Mouse (Mus musculus) small intestine, adult 2 months (tissue): ENCODE measurements at regions not wholly inside any gene's neighbourhood (a gene's known extent, or its start where the extent isn't known, plus 50 kb on each side); places are given as distances from the start of the nearest gene placed in this dataset.

Experiments
- H3K27ac ChIP-seq: fragments of 200-500 bp; 2 replicates; pipeline ENCODE4 v1.5.1; 2012; ENCODE audit warnings: low read depth, low read length, control low read depth, inconsistent platforms; ENCODE audit not compliant: insufficient read depth
- H3K27me3 ChIP-seq: fragments of 200-500 bp; 2 replicates; pipeline ENCODE4 v1.6.1; 2012; ENCODE audit warnings: mild to moderate bottlenecking, moderate library complexity, low read length, inconsistent platforms; ENCODE audit not compliant: control insufficient read depth, insufficient read depth
- H3K36me3 ChIP-seq: fragments of 200-500 bp; 2 replicates; pipeline ENCODE4 v1.6.1; 2012; ENCODE audit warnings: mild to moderate bottlenecking, low read length, control low read depth, inconsistent platforms; ENCODE audit not compliant: control insufficient read depth, insufficient read depth
- H3K4me1 ChIP-seq: fragments of 200-500 bp; 2 replicates; pipeline ENCODE4 v1.6.1; 2012; ENCODE audit warnings: low read length, inconsistent platforms, mixed read lengths; ENCODE audit not compliant: control insufficient read depth, insufficient read depth, insufficient read length
- H3K4me3 ChIP-seq: fragments of 200-500 bp; 2 replicates; pipeline ENCODE4 v1.5.1; 2012; ENCODE audit warnings: low read depth, mild to moderate bottlenecking, control low read depth, inconsistent platforms, low read length, moderate library complexity
- CTCF ChIP-seq: fragments of 200-500 bp; IDR thresholded peaks from 2 replicates; pipeline ENCODE4 v1.5.1; 2012; ENCODE audit warnings: low read depth, mild to moderate bottlenecking, control low read depth, inconsistent platforms, low read length, moderate library complexity, mixed read lengths; ENCODE audit not compliant: insufficient replicate concordance, insufficient read length; ENCODE audit errors: extremely low read depth
- POLR2A ChIP-seq: fragments of 200-500 bp; IDR thresholded peaks from 2 replicates; pipeline ENCODE4 v1.6.1; 2012; ENCODE audit warnings: low read depth, mild to moderate bottlenecking, control low read depth, inconsistent platforms, low read length, moderate library complexity
- WGBS: fragments of 180-500 bp; shearing (Covaris S2); methylation state at CpG from one replicate; pipeline ENCODE4 v1.1.7; 2018; 5-methylcytosine and 5-hydroxymethylcytosine counted together

DNA sequence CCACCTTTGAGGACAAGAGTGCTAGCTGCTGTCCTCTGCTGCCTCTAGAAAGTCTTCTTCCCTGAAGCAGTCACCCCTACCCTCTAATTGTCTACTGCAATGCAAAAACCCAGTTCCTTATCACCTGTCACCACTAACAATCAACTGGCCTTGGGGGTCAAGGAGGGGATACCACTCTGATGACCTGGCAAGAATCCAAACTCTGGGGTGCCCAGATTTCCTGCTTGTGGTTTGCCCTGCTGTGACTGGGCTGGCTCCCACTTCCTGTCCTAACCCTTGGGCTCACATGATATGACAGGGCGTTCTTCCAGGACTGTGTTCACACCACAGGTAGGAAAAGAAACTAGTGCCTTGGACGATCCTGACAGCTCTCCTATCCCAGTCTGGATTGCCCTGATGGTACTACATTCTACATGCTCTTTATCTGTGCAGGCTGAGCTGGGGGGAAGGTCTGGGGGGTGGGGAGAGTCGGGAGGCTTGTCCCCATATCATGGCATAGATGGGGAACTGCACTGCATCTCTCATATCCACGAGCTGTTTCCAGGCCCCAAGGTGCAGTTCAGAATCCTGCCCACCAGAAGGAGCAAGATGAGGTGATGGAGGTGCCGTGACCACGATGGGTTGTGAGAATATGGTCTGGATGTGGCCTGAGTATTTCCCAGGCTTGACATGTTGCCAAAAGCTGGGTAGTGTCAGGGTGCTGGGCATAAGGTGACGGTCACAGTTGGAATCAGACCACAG lies 81.0 kb downstream of the Maf start:
- TF ChIP-seq CTCF, result no peak
- TF ChIP-seq POLR2A, result no peak
- Histone ChIP-seq H3K4me1 (peaks cover 11% of the 10 kb centered on the region; the same call in 1 of the 2 replicates), H3K4me3 (no peak overlapping the region), H3K36me3 (no peaks in the 10 kb centered on the region), H3K27ac (no peak overlapping the region), H3K27me3 (no peaks in the 10 kb centered on the region)
- WGBS, result 77% methylated on average over 7 of the region's 7 CpGs

DNA sequence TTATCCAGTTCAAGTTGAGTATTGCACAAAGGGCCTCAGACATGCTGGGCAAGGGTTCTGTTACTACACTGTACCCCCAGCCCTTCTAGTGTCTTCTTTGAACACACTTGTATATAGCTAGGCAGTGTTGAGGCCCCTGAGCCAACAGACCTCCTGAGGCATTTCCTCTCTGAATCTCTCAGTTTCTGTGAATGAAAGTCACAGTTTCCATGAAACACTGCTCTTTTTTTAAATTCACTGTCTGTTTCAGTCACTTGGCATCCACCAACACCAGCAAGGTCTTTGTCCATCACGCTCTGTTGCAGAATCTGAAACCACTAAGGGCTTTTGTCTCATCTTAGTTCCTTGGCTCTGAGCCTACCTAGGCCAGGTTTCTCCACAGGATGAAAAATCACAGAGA lies 82.5 kb downstream of the Maf start:
- H3K27ac ChIP-seq, result no peak overlapping the region
- no peaks in the 10 kb centered on the region for H3K27me3 ChIP-seq
- H3K36me3 ChIP-seq, result no peaks in the 10 kb centered on the region
- WGBS, result 91% methylated on average over 1 of the region's 1 CpGs
- peaks cover 8% of the 10 kb centered on the region; the same call in 1 of the 2 replicates for H3K4me1 ChIP-seq
- TF ChIP-seq CTCF (no peak), POLR2A (no peak)
- H3K4me3 ChIP-seq, result no peak overlapping the region

DNA sequence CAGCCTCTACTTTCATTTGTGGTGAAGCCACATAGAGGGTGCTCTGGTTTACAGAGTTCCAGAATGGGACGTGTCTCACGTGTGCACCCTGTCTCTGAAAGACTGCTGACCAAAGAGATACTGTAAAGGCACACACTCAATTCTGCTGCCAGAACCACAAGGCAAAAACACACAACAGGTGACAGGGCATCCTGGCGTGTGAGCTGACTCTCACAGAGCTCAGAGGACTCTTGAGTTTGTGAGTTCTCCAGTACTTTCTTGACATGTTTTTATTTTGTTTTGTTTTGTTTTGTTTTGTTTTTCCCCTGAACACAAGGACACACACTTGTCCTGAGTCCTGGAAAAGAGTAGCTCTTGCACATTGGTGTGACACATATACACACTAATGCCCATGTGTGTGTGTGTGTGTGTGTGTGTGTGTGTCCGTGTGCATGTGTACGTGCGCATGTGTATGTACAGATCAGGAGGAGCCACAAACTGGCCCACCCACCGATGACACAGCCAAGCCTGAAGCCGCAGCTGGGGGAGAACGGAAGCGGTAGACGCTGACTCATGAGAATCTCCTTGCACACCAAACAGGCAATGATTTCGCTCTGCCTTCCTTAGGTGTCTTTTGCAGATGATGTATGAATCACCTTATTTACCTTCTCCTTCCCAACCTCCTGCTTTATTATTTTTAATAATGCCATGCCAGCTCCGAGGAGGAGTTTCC lies 89.4 kb downstream of the Maf start:
- Histone ChIP-seq H3K27me3 (no peaks in the 10 kb centered on the region), H3K4me1 (no peaks in the 10 kb centered on the region), H3K27ac (no peak overlapping the region), H3K4me3 (no peak overlapping the region), H3K36me3 (no peaks in the 10 kb centered on the region)
- TF ChIP-seq CTCF (no peak), POLR2A (no peak)
- WGBS, result 73% methylated on average over 13 of the region's 13 CpGs

DNA sequence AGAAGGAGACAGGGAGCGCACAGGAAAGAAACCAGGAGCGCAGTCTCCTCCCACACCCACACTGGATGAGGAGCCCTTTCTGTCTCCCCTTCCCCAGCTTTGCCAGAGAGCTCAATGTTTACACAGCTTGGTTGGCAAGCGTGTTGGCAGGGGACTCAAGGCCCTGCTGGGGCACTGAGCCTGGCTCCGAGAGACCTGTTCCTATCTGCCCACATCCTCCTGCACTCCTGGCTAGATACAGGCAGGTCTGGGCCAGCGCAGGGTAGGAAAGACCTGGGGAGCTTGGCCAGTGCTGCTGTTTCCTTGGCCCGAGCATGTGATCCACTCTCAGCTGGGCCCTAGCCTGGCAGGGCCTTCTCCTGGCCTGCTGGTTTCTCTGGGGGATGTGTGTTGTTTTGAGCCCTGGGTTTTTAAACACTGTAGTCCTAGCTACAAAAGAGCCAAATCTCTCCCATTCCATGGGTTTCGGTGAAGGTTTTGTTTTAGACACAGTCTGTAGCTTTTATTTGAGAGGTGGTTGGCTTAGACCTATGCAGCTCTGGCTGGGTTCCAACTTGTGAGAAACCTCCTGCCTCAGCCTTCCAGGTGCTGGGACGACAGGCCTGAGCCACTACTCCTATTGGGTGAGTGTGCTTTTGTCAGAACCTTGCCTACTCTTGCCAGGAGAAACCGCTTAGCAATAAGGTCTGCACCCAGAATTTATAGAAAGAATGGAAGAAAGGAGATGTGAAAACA lies 90.6 kb downstream of the Maf start:
- Histone ChIP-seq H3K27ac (no peak overlapping the region), H3K4me1 (no peaks in the 10 kb centered on the region), H3K36me3 (no peaks in the 10 kb centered on the region), H3K4me3 (no peak overlapping the region), H3K27me3 (no peaks in the 10 kb centered on the region)
- 89% methylated on average over 9 of the region's 9 CpGs for WGBS
- TF ChIP-seq CTCF (no peak), POLR2A (no peak)

DNA sequence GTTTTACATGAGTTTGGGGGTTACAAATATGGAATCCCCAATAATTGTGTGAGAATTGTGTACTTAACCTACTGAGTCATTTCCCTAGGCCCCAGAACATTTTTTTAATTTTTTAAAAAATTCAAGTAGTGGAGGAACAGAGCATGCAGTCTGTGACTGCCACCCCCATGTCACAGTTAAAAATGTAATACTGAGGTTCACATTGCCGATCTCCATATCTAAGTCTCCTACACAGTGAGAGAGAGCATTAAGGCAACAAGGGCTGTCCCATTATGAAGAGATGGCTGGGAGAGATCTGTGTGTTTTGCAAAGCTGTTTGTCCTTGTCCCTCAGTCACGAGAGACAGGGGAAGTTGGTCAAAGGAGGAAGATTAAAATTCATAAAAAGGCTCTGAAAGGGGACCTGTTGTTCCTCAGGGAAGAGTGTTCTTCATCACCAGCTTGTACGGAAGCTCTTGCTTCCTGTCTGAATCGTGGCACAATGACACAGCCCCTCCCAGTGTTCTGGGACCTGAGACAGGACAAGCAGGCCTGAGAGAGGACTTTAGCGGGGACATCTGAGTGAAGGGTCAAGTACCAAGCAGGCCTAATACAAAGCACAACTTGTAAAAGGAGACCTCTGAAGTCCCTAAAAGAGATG lies 93.5 kb downstream of the Maf start:
- 70% methylated on average over 5 of the region's 5 CpGs for WGBS
- Histone ChIP-seq H3K36me3 (no peaks in the 10 kb centered on the region), H3K4me1 (no peaks in the 10 kb centered on the region), H3K27ac (no peak overlapping the region), H3K4me3 (no peak overlapping the region), H3K27me3 (no peaks in the 10 kb centered on the region)
- no peak for TF ChIP-seq POLR2A
- TF ChIP-seq CTCF, result no peak

DNA sequence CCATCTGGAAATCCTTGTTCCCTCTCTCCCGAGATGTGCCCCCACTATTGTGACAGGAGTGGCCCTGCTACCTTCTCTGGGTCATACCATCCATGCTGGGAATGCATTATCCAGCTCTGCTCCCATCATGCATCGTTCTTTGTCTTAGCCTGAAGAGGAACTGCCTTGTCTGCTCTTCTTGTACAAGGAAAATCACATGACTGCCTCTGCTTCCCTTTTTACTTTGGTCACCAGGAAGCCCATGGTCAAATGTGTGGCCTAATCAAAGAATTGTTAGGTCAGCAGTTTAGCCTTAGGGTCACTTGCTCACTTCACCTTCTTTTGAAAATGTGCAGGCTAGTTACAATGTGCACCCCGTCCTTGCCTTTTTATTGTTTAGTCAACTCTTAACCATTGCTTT lies 95.5 kb downstream of the Maf start:
- no peak overlapping the region for H3K27ac ChIP-seq
- 74% methylated on average over 3 of the region's 3 CpGs for WGBS

DNA sequence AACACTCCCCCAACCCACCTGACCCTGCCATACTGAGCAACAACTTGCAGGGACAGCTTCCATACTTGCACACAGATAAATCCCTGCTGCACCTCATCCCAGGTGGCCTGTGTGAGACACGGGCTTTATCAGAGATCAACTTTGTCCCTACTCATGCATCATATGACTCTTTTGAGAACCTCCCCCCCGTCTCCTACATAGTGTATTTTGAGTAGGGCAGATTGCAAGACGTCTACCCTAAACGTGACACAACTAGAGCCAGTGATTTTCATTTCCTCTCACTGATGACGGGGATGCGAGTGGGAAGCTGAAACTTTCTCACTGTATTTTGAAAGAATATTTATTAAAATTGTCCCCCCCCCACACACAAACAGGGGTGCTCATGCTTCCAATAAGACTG lies 107.8 kb downstream of the Maf start:
- WGBS, result 81% methylated on average over 6 of the region's 6 CpGs
- Histone ChIP-seq H3K27me3 (no peaks in the 10 kb centered on the region), H3K4me1 (no peaks in the 10 kb centered on the region; the same call in 1 of the 2 replicates), H3K4me3 (no peak overlapping the region), H3K36me3 (no peaks in the 10 kb centered on the region), H3K27ac (no peak overlapping the region)
- TF ChIP-seq POLR2A (no peak), CTCF (no peak)

More for the DNA sequence above, 95.5 kb downstream of the Maf start:
- H3K4me1 ChIP-seq, result no peaks in the 10 kb centered on the region
- no peaks in the 10 kb centered on the region for H3K36me3 ChIP-seq
- no peaks in the 10 kb centered on the region for H3K27me3 ChIP-seq
- no peak overlapping the region for H3K4me3 ChIP-seq
- TF ChIP-seq CTCF (no peak), POLR2A (no peak)
